Mouse (Mus musculus) layer of hippocampus, postnatal 25 days (tissue): ENCODE data around the gene Prss33. TPM values are rescaled to one million over a fixed set of nuclear protein-coding genes. Genes with fewer than 3 reads are reported as not detected.

Experiments used
- DNase-seq, 2 experiments: peaks; one replicate each; pipeline ENCODE4 v3.0.0; 2022; ENCODE audit warnings: mixed read lengths in 2 of 2, low spot score in 1 of 2; ENCODE audit errors: extremely low spot score in 1 of 2
- microRNA-seq, 2 experiments: library from miRNA; unstranded; fragments of <30 nt; microRNA quantifications; one replicate each; pipeline ENCODE4 v1.2.0; 2021
- total RNA-seq, 2 experiments: library from RNA; stranded (reverse); gene quantifications; 2 replicates each; pipeline ENCODE4 v1.2.3; 2021

Gene Prss33
- total RNA-seq, 2 experiments from 2014 or later = not detected

GRCm38 (mm10) chr17:23788973-23789372, 46.9 kb downstream of the Prss33 start:
- no peak for DNase-seq

GRCm38 (mm10) chr17:23786510-23786931, 49.3 kb downstream of the Prss33 start:
- no peak for DNase-seq

GRCm38 (mm10) chr17:23785561-23786471, 50.0 kb downstream of the Prss33 start, which contains the start of gene Flywch2:
Gene Flywch2 (minus strand): TSS chr17:23786081.
- DNase-seq = peak; percentile 65 to 72

GRCm38 (mm10) chr17:23783352-23783751, 52.5 kb downstream of the Prss33 start:
- no peak for DNase-seq

Small RNA genes within 50 kb of the gene (microRNA-seq; reads per million reads assigned to microRNA genes)
- 2.8 to 4.0 reads per million in 2 experiments for gene Mir5125

Other genes starting within 250 kb of the Prss33 start
- 10 to 100 TPM; 30.2 to 35.1 TPM for gene Zfp13, start 236.6 kb downstream of the Prss33 start, total RNA-seq
- not detected for gene Zscan10, start 235.2 kb downstream of the Prss33 start, total RNA-seq
- gene Mmp25, start 190.8 kb downstream of the Prss33 start, total RNA-seq = under 1 TPM; 0.19 to 0.22 TPM
- not detected for gene Bicdl2, start 175.6 kb downstream of the Prss33 start, total RNA-seq
- 100 to 1,000 TPM; 119 to 129 TPM for gene Hcfc1r1, start 162.5 kb downstream of the Prss33 start, total RNA-seq
- gene Thoc6, start 162.2 kb downstream of the Prss33 start, total RNA-seq = 10 to 100 TPM in 1 of 2 experiments, 1 to 10 TPM in 1; 9.0 to 10.1 TPM
- gene Tnfrsf12a, start 158.6 kb downstream of the Prss33 start, total RNA-seq = 1 to 10 TPM; 5.8 to 8.8 TPM
- gene Cldn6, start 156.8 kb downstream of the Prss33 start, total RNA-seq = not detected
- gene Cldn9, start 152.0 kb downstream of the Prss33 start, total RNA-seq = not detected
- under 1 TPM; 0.17 to 0.61 TPM for gene 1520401A03Rik, start 113.3 kb downstream of the Prss33 start, total RNA-seq
- 1 to 10 TPM; 2.7 to 3.7 TPM for gene Pkmyt1, start 109.7 kb downstream of the Prss33 start, total RNA-seq
- gene Paqr4, start 95.2 kb downstream of the Prss33 start, total RNA-seq = 10 to 100 TPM; 55.1 to 58.7 TPM
- gene Kremen2, start 90.2 kb downstream of the Prss33 start, total RNA-seq = under 1 TPM; 0.28 to 0.49 TPM
- gene Flywch1, start 64.5 kb downstream of the Prss33 start, total RNA-seq = 100 to 1,000 TPM; 263 to 298 TPM
- 10 to 100 TPM; 11.3 to 18.4 TPM for gene Flywch2, start 50.0 kb downstream of the Prss33 start, total RNA-seq
- gene Srrm2, start 45.5 kb downstream of the Prss33 start, total RNA-seq = 100 to 1,000 TPM; 400 to 605 TPM
- gene Elob, start 6.9 kb downstream of the Prss33 start, total RNA-seq = 100 to 1,000 TPM; 381 to 387 TPM
- gene Prss32, start 7.8 kb upstream of the Prss33 start, total RNA-seq = not detected
- 1 to 10 TPM; 1.8 to 2.0 TPM for gene Prss41, start 8.1 kb upstream of the Prss33 start, total RNA-seq
- not detected for gene Prss21, start 32.0 kb upstream of the Prss33 start, total RNA-seq
- gene Dcpp1, start 44.8 kb upstream of the Prss33 start, total RNA-seq = not detected
- not detected for gene Dcpp2, start 44.8 kb upstream of the Prss33 start, total RNA-seq
- not detected for gene Dcpp3, start 81.4 kb upstream of the Prss33 start, total RNA-seq
- gene Sbp, start 105.6 kb upstream of the Prss33 start, total RNA-seq = not detected
- not detected for gene Sbpl, start 119.2 kb upstream of the Prss33 start, total RNA-seq
- under 1 TPM in 1 of 2 experiments, not detected in 1; 0.23 TPM for gene Prss30, start 144.5 kb upstream of the Prss33 start, total RNA-seq
- gene Prss22, start 162.0 kb upstream of the Prss33 start, total RNA-seq = not detected
- gene Prss27, start 202.1 kb upstream of the Prss33 start, total RNA-seq = not detected
- gene Kctd5, start 237.4 kb upstream of the Prss33 start, total RNA-seq = 10 to 100 TPM; 30.7 to 34.9 TPM